Mouse (Mus musculus) embryo, embryonic 11.5 days (tissue): ENCODE results near the gene Gm3486.
"Not testable (repeated sequence)": the region's sequence is repeated elsewhere in the genome, so short reads cannot be mapped to it uniquely, and the experiment has no call there.

Experiments
- DNase-seq: peaks from one replicate; pipeline ENCODE4 v3.0.0-alpha.2; 2012; ENCODE audit warnings: low read depth, low spot score

Gm3486 gene

GRCm38 (mm10) chr14:41489385-41489784, at the start of gene Gm3486:
Gene Gm3486, minus strand, starts transcription at chr14:41489485.
- not testable (repeated sequence) for DNase-seq

GRCm38 (mm10) chr14:41524695-41525094, 35.4 kb upstream of the Gm3486 start:
- DNase-seq, result not testable (repeated sequence)

GRCm38 (mm10) chr14:41520683-41521082, 31.4 kb upstream of the Gm3486 start:
- not testable (repeated sequence) for DNase-seq

- not testable (repeated sequence) for DNase-seq
Observed at GRCm38 (mm10) chr14:41453418-41453817, 35.9 kb downstream of the Gm3486 start, which contains the start of gene Gm7954. Gene Gm7954, minus strand, starts transcription at chr14:41453518.
